ENCODE assay signal across 8 mouse cellular contexts in the genomic region with DNA sequence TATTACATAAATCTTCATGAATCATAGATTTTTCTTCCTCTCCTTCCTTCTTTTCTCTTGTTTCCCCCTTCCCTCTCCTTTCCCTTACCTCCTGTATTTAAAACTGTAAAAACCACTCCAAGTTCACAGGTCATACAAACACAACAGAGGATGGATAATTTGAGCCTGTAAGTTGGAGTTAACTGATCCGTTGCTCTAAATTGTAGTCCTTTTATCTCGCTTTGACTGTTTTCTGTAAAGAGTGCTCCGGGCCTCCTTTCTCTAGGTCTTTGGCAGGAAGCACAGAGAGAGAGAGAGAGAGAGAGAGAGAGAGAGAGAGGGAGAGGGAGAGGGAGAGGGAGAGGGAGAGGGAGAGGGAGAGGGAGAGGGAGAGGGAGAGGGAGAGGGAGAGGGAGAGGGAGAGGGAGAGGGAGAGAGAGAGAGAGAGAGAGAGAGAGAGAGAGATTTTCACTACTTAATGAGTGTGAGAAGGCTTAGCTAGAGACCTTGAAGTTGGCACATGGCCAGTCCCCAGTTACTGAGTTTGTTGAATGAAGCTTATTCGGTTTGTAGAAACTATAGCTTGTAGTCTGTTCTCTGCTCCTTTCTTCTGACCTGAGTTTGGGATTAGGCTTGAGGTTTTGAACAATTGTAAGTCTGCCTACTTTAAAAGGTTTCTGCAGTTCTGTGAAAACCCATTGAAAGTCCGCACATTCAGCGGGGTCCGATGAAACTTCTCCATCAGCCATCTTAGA.
DNase-seq lines count a peak whose midpoint lies in the region; ATAC-seq and TF ChIP-seq lines count a peak whose summit lies in the region.

No protein-coding gene starts in this region.

- DNase-seq in layer of hippocampus, postnatal 10 days (ENCODE audit: low spot score in 2 of 2) = peak; percentile 39 to 47
- no peak for DNase-seq in layer of hippocampus, postnatal 36 days
- peak; percentile 37 for DNase-seq in brain, adult 2 months (ENCODE audit: low read depth, low spot score)
- DNase-seq in embryo, embryonic 11 days = no peak
- no peak for DNase-seq in thymus, postnatal 10 days (ENCODE audit: low spot score in 2 of 2)
- no peak for DNase-seq in thymus, adult 2 months

- no peaks in the 10 kb centered on the region for H3K9me3 ChIP-seq in heart, embryonic 15.5 days (replicated peaks)
- H3K9me3 ChIP-seq in limb, embryonic 15.5 days = no peaks in the 10 kb centered on the region

- H3K27me3 ChIP-seq in heart, embryonic 15.5 days = no peaks in the 10 kb centered on the region
- no peaks in the 10 kb centered on the region for H3K27me3 ChIP-seq in limb, embryonic 15.5 days
- H3K27me3 ChIP-seq in thymus, adult 2 months (ENCODE audit: control insufficient read depth, insufficient read depth, low read length) = no peaks in the 10 kb centered on the region

- 13% methylated on average over 7 of the region's 7 CpGs for WGBS in heart, embryonic 15.5 days
- 41% methylated on average over 7 of the region's 7 CpGs for WGBS in limb, embryonic 15.5 days
- WGBS in thymus, adult 2 months = 79% methylated on average over 7 of the region's 7 CpGs

- H3K4me1 ChIP-seq in heart, embryonic 15.5 days (replicated peaks) = peaks cover 26% of the 10 kb centered on the region
- peaks cover 18% of the 10 kb centered on the region for H3K4me1 ChIP-seq in limb, embryonic 15.5 days
- H3K4me1 ChIP-seq in thymus, adult 2 months (replicated peaks; ENCODE audit: control insufficient read depth, insufficient read depth, low read length) = no peaks in the 10 kb centered on the region

- peak overlapping the region; percentile 12; the same call in 1 of the 2 replicates for H3K9ac ChIP-seq in heart, embryonic 15.5 days
- no peak overlapping the region for H3K9ac ChIP-seq in limb, embryonic 15.5 days

- no peak for ATAC-seq in heart, embryonic 15.5 days (replicated peaks; ENCODE audit: insufficient number of reproducible peaks, insufficient read depth, low FRiP score, low read depth)
- no peak for ATAC-seq in limb, embryonic 15.5 days (ENCODE audit: insufficient number of reproducible peaks, low FRiP score, low TSS enrichment, low read depth)

- H3K27ac ChIP-seq in heart, embryonic 15.5 days = peak overlapping the region; percentile 96
- peak overlapping the region; percentile 65 for H3K27ac ChIP-seq in limb, embryonic 15.5 days
- H3K27ac ChIP-seq in thymus, adult 2 months (ENCODE audit: control insufficient read depth, insufficient read depth, low read length) = no peak overlapping the region

- no peak for TF ChIP-seq POLR2A in thymus, adult 2 months (IDR thresholded peaks at IDR 0.05; ENCODE audit: control insufficient read depth, extremely low read depth, insufficient read depth, low read length, poor library complexity)

- H3K36me3 ChIP-seq in heart, embryonic 15.5 days = no peaks in the 10 kb centered on the region
- H3K36me3 ChIP-seq in limb, embryonic 15.5 days = no peaks in the 10 kb centered on the region
- no peaks in the 10 kb centered on the region for H3K36me3 ChIP-seq in thymus, adult 2 months (ENCODE audit: control insufficient read depth, insufficient read depth, low read length)

- H3K4me3 ChIP-seq in heart, embryonic 15.5 days = peak overlapping the region; percentile 30
- no peak overlapping the region for H3K4me3 ChIP-seq in limb, embryonic 15.5 days
- no peak overlapping the region for H3K4me3 ChIP-seq in thymus, adult 2 months (ENCODE audit: control insufficient read depth, insufficient read depth, low read length)

- TF ChIP-seq CTCF in thymus, adult 2 months (IDR thresholded peaks at IDR 0.05; ENCODE audit: borderline replicate concordance, control insufficient read depth, extremely low read depth, insufficient read depth, low read length, poor library complexity) = no peak

- peak overlapping the region; percentile 58 for H3K4me2 ChIP-seq in heart, embryonic 15.5 days
- no peak overlapping the region for H3K4me2 ChIP-seq in limb, embryonic 15.5 days

Comparison
In these comparisons a context has a peak if more than half of its experiments do, and no peak if none do; other contexts are left out.
1. DNase-seq: peak in layer of hippocampus, postnatal 10 days (2 of 2) and brain, adult 2 months (single experiment); none in layer of hippocampus, postnatal 36 days (0 of 2), embryo, embryonic 11 days (single experiment), thymus, postnatal 10 days (0 of 2) and thymus, adult 2 months (single experiment).